Mouse (Mus musculus) telencephalon, adult 2 months (tissue): ENCODE measurements around the gene Sohlh1.
"Not testable (repeated sequence)": the region's sequence is repeated elsewhere in the genome, so short reads cannot be mapped to it uniquely, and the experiment has no call there.

Source experiments
- DNase-seq: peaks from one replicate; pipeline ENCODE4 v3.0.0-alpha.2; 2011; ENCODE audit warnings: low read depth, low spot score

Gene Sohlh1

DNA sequence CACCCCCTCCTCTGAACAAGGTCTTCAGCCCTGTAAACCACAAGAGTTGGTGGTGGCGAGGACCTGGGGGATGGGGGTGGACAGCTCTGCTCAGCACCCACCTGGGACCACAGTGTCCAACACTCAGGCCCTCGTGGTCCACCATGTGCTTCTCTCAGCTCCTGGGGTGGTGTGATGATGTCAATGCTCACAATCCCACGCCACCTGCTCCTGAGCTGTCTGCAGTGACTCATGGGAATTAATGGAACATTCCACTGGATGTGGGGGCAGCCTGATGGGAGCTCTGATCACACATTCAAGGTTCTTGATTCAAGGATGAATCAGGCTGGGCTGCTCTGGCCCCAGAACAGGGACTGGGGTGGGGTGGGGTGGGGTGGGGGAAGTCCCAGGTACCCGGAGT is 4.9 kb downstream of the Sohlh1 start:
- DNase-seq: peak; percentile 31

DNA sequence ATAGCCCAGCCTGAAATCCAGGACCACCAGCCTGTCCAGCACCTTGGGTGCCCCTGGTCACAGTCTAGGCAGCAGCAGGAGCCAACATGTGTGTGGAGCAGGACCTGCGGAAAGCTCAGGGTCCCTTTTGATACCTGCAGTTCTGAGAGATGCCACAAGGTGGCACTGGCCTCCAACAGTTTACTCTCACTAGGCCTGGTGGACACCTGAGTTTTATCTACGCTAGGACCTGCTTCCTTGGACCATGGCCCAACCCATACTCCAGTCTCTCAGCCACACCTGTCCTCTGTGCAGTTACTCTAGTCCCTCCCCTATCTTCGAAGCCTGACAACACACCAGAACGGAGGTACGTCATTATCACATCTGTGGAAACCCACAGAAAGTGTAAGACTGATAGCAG is 10.8 kb downstream of the Sohlh1 start:
- no peak for DNase-seq

DNA sequence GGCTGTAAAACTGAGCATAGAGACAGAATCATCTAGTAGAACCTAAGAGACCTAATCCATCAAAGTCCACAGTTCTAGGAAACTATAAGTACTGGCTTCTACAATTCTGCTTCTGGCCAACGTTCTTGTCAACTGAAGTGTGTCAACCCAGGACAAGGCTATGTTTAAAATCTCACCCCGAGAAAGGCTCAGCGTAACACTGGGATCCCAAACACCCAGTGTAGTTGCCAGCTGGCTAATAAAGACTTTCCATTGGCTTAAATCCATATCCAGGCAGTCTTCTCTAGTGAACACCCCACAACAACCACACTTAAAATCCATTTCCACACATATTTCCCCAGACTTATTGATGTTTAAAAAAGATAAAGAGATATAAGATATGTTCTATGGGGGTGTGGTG is 16.3 kb downstream of the Sohlh1 start:
- DNase-seq: no peak

DNA sequence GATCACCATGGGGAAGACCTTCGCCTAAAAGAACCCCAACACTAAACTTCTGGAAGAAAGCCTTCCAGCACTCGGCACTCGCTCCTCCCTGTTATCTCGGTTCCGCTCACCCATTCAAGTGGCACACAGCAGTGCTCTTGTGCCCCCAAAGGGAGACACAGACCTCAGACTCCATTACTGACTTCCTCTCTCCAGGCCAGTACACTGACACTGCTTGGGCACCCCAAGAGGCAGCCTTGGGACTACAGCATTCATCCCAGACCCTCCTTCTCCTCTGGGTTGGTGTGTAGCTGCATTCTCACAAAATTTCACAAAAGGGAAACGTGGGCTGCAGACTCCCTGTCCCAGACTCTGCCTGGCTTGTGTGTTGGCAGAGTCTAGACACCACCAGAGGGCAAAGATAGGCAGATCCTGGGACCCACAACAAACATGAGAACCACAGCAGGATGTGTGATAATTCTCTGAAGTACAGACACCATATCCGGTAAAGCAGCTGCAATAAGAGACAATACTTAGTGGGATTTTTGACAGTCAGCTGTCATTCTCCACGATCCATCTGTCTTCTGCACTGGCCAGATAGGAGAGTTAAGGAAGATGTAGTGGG is 18.6 kb downstream of the Sohlh1 start:
- DNase-seq: no peak

DNA sequence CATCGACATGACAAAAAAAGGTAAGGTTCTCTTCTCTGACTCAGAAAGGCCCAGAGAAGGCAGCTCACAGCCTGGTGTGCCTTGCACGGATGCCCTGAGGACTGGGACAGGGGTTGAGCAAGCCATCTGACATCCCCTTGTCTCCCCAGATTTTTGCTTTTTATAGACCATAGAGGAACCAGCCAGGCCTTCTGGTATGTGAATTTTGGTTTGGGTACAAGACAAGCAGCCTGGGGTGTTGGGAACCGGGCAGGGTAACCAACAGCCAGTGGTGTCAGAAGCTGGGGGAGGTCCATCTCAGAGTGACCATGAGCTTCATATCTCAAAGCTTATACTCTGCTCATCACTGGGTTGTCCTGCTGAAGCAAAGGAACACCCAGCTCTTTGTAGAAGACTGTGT is 22.3 kb downstream of the Sohlh1 start:
- no peak for DNase-seq

GRCm38 (mm10) chr2:25822806-25823205 is 24.2 kb downstream of the Sohlh1 start, which contains the start of gene Lcn9:
TSS of gene Lcn9 (plus strand) at chr2:25823153.
- no peak for DNase-seq

DNA sequence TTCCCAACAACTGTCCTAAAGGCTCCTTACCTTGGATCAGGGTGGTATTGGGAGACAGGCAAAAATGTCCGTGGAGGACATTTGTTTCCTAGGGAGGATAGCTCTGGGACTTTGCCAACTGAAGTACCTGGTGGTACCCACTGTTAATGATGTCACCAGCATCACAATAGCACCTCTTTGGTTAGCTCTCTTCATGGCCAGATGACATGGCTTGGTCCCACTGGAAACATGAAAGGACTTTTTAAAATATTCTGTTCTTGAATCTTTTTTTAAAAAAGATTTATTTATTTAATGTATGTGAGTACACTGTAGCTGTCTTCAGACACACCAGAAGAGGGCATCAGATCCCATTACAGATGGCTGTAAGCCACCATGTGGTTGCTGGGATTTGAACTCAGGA is 31.3 kb downstream of the Sohlh1 start, which contains the start of gene Glt6d1:
Gene Glt6d1, minus strand, starts transcription at position 101 of the 400 bp plus-strand sequence.
- not testable (repeated sequence) for DNase-seq

GRCm38 (mm10) chr2:25813364-25813763 is 33.7 kb downstream of the Sohlh1 start:
- DNase-seq: no peak

DNA sequence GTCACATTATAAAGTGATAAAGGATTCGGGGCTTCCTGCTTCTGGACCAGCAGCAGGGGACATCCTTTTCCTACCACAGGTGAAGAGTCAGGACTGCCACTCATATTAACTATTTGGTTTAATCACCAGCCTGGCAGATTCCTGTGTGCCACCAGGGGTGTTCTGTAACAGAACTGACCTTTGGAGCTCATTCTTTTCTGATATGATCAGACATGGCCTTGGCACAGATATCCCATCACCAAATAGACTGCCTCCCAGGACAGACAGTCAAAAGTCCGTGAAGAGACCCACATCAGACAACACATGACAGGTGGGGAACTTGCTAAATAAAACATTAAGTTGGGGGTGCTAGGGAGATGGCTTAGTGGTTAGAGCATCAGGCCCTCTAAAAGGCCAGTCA is 35.3 kb downstream of the Sohlh1 start:
- DNase-seq: no peak

GRCm38 (mm10) chr2:25798065-25798464 is 49.0 kb downstream of the Sohlh1 start:
- DNase-seq: peak; percentile 39

DNA sequence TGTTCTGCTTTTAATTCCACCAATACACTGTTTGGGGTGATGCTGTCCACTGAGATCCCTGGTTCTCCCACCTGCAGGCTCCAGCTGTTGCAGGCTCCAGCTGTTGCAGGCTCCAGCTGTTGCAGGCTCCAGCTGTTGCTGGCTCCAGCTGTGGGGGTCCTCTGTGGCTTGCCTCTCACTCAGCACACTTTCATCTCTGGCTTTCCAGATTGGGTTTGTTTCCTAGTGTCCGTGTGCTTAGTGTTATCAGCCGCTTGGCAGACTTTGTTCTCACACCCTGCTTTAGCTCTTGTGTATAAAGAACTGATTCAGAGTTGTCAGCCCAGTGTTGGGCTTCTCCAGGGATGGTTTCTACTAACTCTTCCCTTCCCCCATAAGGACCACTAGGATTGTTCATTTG is 49.4 kb downstream of the Sohlh1 start:
- DNase-seq: peak; percentile 5
